Mouse (Mus musculus): ENCODE data around the gene Higd1c.

GRCm38 (mm10) chr15:100319884-100320283, 44.5 kb upstream of the Higd1c start:
- TF ChIP-seq EP300 (IDR thresholded peaks at IDR 0.05; ENCODE audit: low read depth) (no peak), CTCF (IDR thresholded peaks at IDR 0.05; ENCODE audit: low read depth) (no peak)
